Mouse (Mus musculus): Measurements from ENCODE around the gene Ptprg. TPM values are rescaled to one million over a fixed set of nuclear protein-coding genes. Genes with fewer than 3 reads are reported as not detected.

Ptprg gene
- total and polyA plus RNA-seq, 3 experiments = not detected

- TF ChIP-seq EP300 (IDR thresholded peaks at IDR 0.05; ENCODE audit: low read depth in 1 of 2, low read length in 2 of 2) (no peak), TAL1 (IDR thresholded peaks at IDR 0.05; ENCODE audit: low read length) (no peak), CHD2 (IDR thresholded peaks at IDR 0.05; ENCODE audit: low read length) (no peak), SMC3 (IDR thresholded peaks at IDR 0.05; ENCODE audit: low read depth, low read length) (no peak), CTCF (IDR thresholded peaks at IDR 0.05 in 2 of 3, conservative IDR thresholded peaks at IDR 0.05 in 1 of 3; ENCODE audit: control insufficient read depth in 1 of 3, insufficient read depth in 1 of 3, low read depth in 2 of 3, low read length in 3 of 3, poor library complexity in 1 of 3, severe bottlenecking in 1 of 3) (no peak), NRF1 (IDR thresholded peaks at IDR 0.05; ENCODE audit: insufficient read depth, low read depth, low read length, poor library complexity, severe bottlenecking) (no peak), RCOR1 (IDR thresholded peaks at IDR 0.05; ENCODE audit: low read depth, low read length) (no peak), HCFC1 (IDR thresholded peaks at IDR 0.05; ENCODE audit: low read depth, low read length) (no peak), SIN3A (IDR thresholded peaks at IDR 0.05; ENCODE audit: low read length) (no peak), TCF12 (IDR thresholded peaks at IDR 0.05; ENCODE audit: low read depth, low read length) (no peak), TBP (IDR thresholded peaks at IDR 0.05; ENCODE audit: low read depth, low read length) (no peak), GATA1 (IDR thresholded peaks at IDR 0.05; ENCODE audit: low read depth, low read length) (no peak)
- no peak for DNase-seq (ENCODE audit: low read depth, low spot score)
- Histone ChIP-seq H3K27me3 (ENCODE audit: control insufficient read depth in 1 of 2, insufficient read depth in 2 of 2, low read length in 2 of 2) (no peaks in the 10 kb centered on the region), H3K36me3 (ENCODE audit: control insufficient read depth in 1 of 2, insufficient read depth in 2 of 2, low read length in 2 of 2) (no peaks in the 10 kb centered on the region), H3K79me2 (ENCODE audit: control insufficient read depth, insufficient read depth, low read length, poor library complexity) (no peaks in the 10 kb centered on the region), H3K9me3 (replicated peaks; ENCODE audit: insufficient read depth, low read length) (no peaks in the 10 kb centered on the region), H3K9ac (ENCODE audit: control insufficient read depth, low read depth, low read length, poor library complexity, severe bottlenecking) (no peak overlapping the region), H3K4me3 (ENCODE audit: control insufficient read depth in 1 of 2, insufficient read depth in 1 of 2, low read depth in 2 of 2, low read length in 2 of 2) (no peak overlapping the region), H3K27ac (ENCODE audit: control insufficient read depth, low read depth, low read length) (no peak overlapping the region), H3K4me1 (ENCODE audit: control insufficient read depth in 1 of 2, insufficient read depth in 2 of 2, low read length in 2 of 2) (no peaks in the 10 kb centered on the region)
Observed at GRCm38 (mm10) chr14:11886417-11886816, 333.1 kb downstream of the Ptprg start.

GRCm38 (mm10) chr14:11890890-11891289 is 337.6 kb downstream of the Ptprg start:
- Histone ChIP-seq H3K79me2 (ENCODE audit: control insufficient read depth, insufficient read depth, low read length, poor library complexity) (no peaks in the 10 kb centered on the region), H3K4me3 (ENCODE audit: control insufficient read depth in 1 of 2, insufficient read depth in 1 of 2, low read depth in 2 of 2, low read length in 2 of 2) (no peak overlapping the region), H3K27me3 (ENCODE audit: control insufficient read depth in 1 of 2, insufficient read depth in 2 of 2, low read length in 2 of 2) (no peaks in the 10 kb centered on the region), H3K9ac (ENCODE audit: control insufficient read depth, low read depth, low read length, poor library complexity, severe bottlenecking) (no peak overlapping the region), H3K27ac (ENCODE audit: control insufficient read depth, low read depth, low read length) (no peak overlapping the region), H3K36me3 (ENCODE audit: control insufficient read depth in 1 of 2, insufficient read depth in 2 of 2, low read length in 2 of 2) (no peaks in the 10 kb centered on the region), H3K9me3 (replicated peaks; ENCODE audit: insufficient read depth, low read length) (no peaks in the 10 kb centered on the region), H3K4me1 (ENCODE audit: control insufficient read depth in 1 of 2, insufficient read depth in 2 of 2, low read length in 2 of 2) (no peaks in the 10 kb centered on the region)
- no peak for TF ChIP-seq MAFK (IDR thresholded peaks at IDR 0.05; ENCODE audit: borderline replicate concordance, low read depth, low read length)
- TF ChIP-seq BHLHE40 (IDR thresholded peaks at IDR 0.05; ENCODE audit: borderline replicate concordance, low read depth, low read length) = no peak
- TF ChIP-seq E2F4 (IDR thresholded peaks at IDR 0.05; ENCODE audit: borderline replicate concordance, low read depth, low read length) = no peak
- TF ChIP-seq GATA1 (IDR thresholded peaks at IDR 0.05; ENCODE audit: low read depth, low read length) = no peak
- TF ChIP-seq ZMIZ1 (IDR thresholded peaks at IDR 0.05; ENCODE audit: low read depth, low read length) = no peak
- no peak for TF ChIP-seq UBTF (IDR thresholded peaks at IDR 0.05; ENCODE audit: borderline replicate concordance, insufficient read depth, low read depth, low read length)
- no peak for TF ChIP-seq NRF1 (IDR thresholded peaks at IDR 0.05; ENCODE audit: insufficient read depth, low read depth, low read length, poor library complexity, severe bottlenecking)
- TF ChIP-seq MYB (IDR thresholded peaks at IDR 0.05; ENCODE audit: low read depth, low read length) = no peak
- no peak for TF ChIP-seq JUND (IDR thresholded peaks at IDR 0.05; ENCODE audit: low read depth, low read length)
- TF ChIP-seq CHD2 (IDR thresholded peaks at IDR 0.05; ENCODE audit: low read length) = no peak
- TF ChIP-seq ZC3H11A (IDR thresholded peaks at IDR 0.05; ENCODE audit: low read depth, low read length) = no peak
- no peak for TF ChIP-seq EP300 (IDR thresholded peaks at IDR 0.05; ENCODE audit: low read depth in 1 of 2, low read length in 2 of 2)
- TF ChIP-seq RCOR1 (IDR thresholded peaks at IDR 0.05; ENCODE audit: low read depth, low read length) = no peak
- no peak for TF ChIP-seq MYC (IDR thresholded peaks at IDR 0.05; ENCODE audit: low read depth, low read length)
- TF ChIP-seq TBP (IDR thresholded peaks at IDR 0.05; ENCODE audit: low read depth, low read length) = no peak
- no peak for TF ChIP-seq POLR2AphosphoS5 (IDR thresholded peaks at IDR 0.05; ENCODE audit: borderline replicate concordance, low read depth, low read length)
- no peak for TF ChIP-seq CTCF (IDR thresholded peaks at IDR 0.05 in 2 of 3, conservative IDR thresholded peaks at IDR 0.05 in 1 of 3; ENCODE audit: control insufficient read depth in 1 of 3, insufficient read depth in 1 of 3, low read depth in 2 of 3, low read length in 3 of 3, poor library complexity in 1 of 3, severe bottlenecking in 1 of 3)
- TF ChIP-seq ETS1 (IDR thresholded peaks at IDR 0.05; ENCODE audit: low read depth, low read length) = no peak
- DNase-seq (ENCODE audit: low read depth, low spot score) = no peak
